Mouse (Mus musculus) natural killer cell, adult 2 months (primary cell): ENCODE measurements around the gene Haus5.

Experiments
- DNase-seq, 2 experiments: peaks; one replicate each; pipeline ENCODE4 v3.0.0; 2022; ENCODE audit warnings: low spot score in 2 of 2

Gene Haus5

GRCm38 (mm10) chr7:30625530-30626384 is 39.0 kb downstream of the Haus5 start, which contains the start of gene Cox6b1:
Gene Cox6b1 (minus strand): TSS chr7:30626151.
- DNase-seq = peak; percentile 79 to 85

- DNase-seq = peak in 1 of 2 experiments; percentile 41
Observed at GRCm38 (mm10) chr7:30619202-30619601, 45.6 kb downstream of the Haus5 start.

- no peak for DNase-seq
Observed at GRCm38 (mm10) chr7:30618658-30619057, 46.1 kb downstream of the Haus5 start.

GRCm38 (mm10) chr7:30615049-30615760 is 49.6 kb downstream of the Haus5 start:
- DNase-seq = no peak

- DNase-seq = peak in 1 of 2 experiments; percentile 13
Observed at GRCm38 (mm10) chr7:30614454-30614853, 50.3 kb downstream of the Haus5 start.

- peak; percentile 39 to 56 for DNase-seq
Observed at GRCm38 (mm10) chr7:30613529-30614112, 51.2 kb downstream of the Haus5 start.

- DNase-seq = no peak
Observed at GRCm38 (mm10) chr7:30612654-30613402, 52.0 kb downstream of the Haus5 start, which contains the start of gene Upk1a. Gene Upk1a (minus strand): TSS chr7:30612847.

- no peak for DNase-seq
Observed at GRCm38 (mm10) chr7:30610043-30610442, 54.8 kb downstream of the Haus5 start.

GRCm38 (mm10) chr7:30608476-30608875 is 56.3 kb downstream of the Haus5 start:
- DNase-seq = no peak

- peak; percentile 52 to 69 for DNase-seq
Observed at GRCm38 (mm10) chr7:30607706-30608309, 57.0 kb downstream of the Haus5 start.

- no peak for DNase-seq
Observed at GRCm38 (mm10) chr7:30604944-30605343, 59.9 kb downstream of the Haus5 start.

- DNase-seq = no peak
Observed at GRCm38 (mm10) chr7:30604424-30604823, 60.4 kb downstream of the Haus5 start.
